Mouse (Mus musculus): ENCODE measurements around the gene Ptpn7. TPM values are rescaled to one million over a fixed set of nuclear protein-coding genes. Genes with fewer than 3 reads are reported as not detected.

Ptpn7 gene
- total RNA-seq (2023): 10 to 100 TPM; 60.2 to 62.5 TPM

GRCm38 (mm10) chr1:135132473-135132872 lies at the start of gene Ptpn7:
Ptpn7 (plus strand) TSS chr1:135132700.

GRCm38 (mm10) chr1:135105124-135105523 lies 27.4 kb upstream of the Ptpn7 start, which contains the start of gene Lgr6:
Lgr6 (minus strand) TSS chr1:135105276.

GRCm38 (mm10) chr1:135146077-135146945 lies 13.8 kb downstream of the Ptpn7 start, which contains the start of gene Arl8a:
Arl8a (plus strand) TSS chr1:135146824.

GRCm38 (mm10) chr1:135167435-135167834 lies 34.9 kb downstream of the Ptpn7 start, which contains the start of gene Gpr37l1:
Gpr37l1 (minus strand) TSS chr1:135167681.

Other genes with a start within 250 kb of the Ptpn7 start
- 10 to 100 TPM in 1 of 2 experiments, 1 to 10 TPM in 1; 9.5 to 10.6 TPM for gene Ppp1r12b, start 176.8 kb upstream of the Ptpn7 start, total RNA-seq (2023)
- 10 to 100 TPM; 10.5 to 13.7 TPM for gene Ube2t, start 170.1 kb upstream of the Ptpn7 start, total RNA-seq (2023)
- not detected for gene Lgr6, start 27.4 kb upstream of the Ptpn7 start, total RNA-seq (2023)
- 10 to 100 TPM; 85.1 to 85.3 TPM for gene Arl8a, start 14.1 kb downstream of the Ptpn7 start, total RNA-seq (2023)
- gene Gpr37l1, start 35.0 kb downstream of the Ptpn7 start, total RNA-seq (2023): not detected
- not detected for gene Elf3, start 125.9 kb downstream of the Ptpn7 start, total RNA-seq (2023)
- 100 to 1,000 TPM; 152 to 164 TPM for gene Rnpep, start 151.4 kb downstream of the Ptpn7 start, total RNA-seq (2023)
- 10 to 100 TPM; 28.7 to 35.1 TPM for gene Timm17a, start 181.1 kb downstream of the Ptpn7 start, total RNA-seq (2023)
- gene Lmod1, start 192.1 kb downstream of the Ptpn7 start, total RNA-seq (2023): not detected
- 1 to 10 TPM in 1 of 2 experiments, under 1 TPM in 1; 0.46 to 1.0 TPM for gene Shisa4, start 242.5 kb downstream of the Ptpn7 start, total RNA-seq (2023)